Mouse (Mus musculus): Measurements from ENCODE around the gene Mrpl20.

Mrpl20 gene

DNA sequence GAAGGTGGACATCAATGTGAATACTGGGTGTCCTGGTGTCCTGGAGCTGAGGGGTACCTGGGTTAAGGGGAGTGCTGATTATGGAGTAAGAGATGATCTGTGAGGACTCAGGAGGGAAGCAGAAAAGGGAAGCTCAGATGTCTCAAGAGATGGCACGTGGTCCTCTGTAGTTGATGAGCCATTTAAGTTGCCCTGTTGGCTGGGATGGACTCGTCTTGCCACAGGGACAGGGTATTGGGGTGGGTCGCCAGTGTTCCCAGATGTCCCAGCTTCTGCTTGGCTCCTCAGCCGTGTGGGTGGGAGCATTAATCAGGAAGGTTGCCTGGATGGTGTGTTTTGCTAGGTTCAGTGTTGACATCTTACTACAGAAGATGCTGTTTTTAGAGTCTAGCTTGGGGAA, 30.6 kb downstream of the Mrpl20 start:
- DNase-seq = peak in 1 of 2 experiments; percentile 3

GRCm38 (mm10) chr4:155833836-155834235, 31.2 kb downstream of the Mrpl20 start:
- DNase-seq = peak; percentile 76 to 83

DNA sequence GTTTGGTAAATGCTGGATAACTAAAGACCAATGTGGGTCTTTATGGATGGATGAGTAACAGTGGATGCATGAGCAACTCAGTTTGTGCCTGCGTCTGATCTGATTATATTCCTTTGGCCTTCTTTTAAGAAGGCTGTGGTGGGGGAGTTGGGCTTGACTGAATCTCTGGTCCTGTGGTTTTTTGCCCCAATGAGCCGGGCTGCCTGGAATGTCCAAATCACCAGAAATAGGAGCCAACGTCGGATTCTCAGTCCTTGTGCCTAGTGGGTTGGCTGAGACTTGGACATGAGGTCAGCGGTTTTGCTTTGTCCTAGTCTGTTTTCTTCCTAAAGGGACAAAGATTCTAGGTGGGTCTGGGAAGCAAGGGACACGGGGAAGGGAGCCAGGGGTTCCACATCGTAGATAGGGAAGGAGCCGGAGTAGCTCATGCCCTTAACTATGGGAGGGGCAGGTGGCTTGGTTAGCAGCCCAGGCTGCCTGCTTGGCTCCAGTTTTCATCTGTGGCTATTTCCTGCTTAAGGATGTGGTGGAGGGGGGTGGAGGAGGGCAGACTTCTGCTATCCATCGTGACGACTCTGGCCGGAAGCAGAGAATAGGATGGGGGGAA, 34.8 kb downstream of the Mrpl20 start:
- DNase-seq = peak; percentile 67 to 70

- no peak for DNase-seq
These were observed 35.8 kb downstream of the Mrpl20 start for GRCm38 (mm10) chr4:155838187-155839153.

GRCm38 (mm10) chr4:155839483-155839910, 36.8 kb downstream of the Mrpl20 start, which contains the start of gene Mxra8:
Gene Mxra8, plus strand, starts transcription at chr4:155839680.
- peak; percentile 92 to 95 for DNase-seq

DNA sequence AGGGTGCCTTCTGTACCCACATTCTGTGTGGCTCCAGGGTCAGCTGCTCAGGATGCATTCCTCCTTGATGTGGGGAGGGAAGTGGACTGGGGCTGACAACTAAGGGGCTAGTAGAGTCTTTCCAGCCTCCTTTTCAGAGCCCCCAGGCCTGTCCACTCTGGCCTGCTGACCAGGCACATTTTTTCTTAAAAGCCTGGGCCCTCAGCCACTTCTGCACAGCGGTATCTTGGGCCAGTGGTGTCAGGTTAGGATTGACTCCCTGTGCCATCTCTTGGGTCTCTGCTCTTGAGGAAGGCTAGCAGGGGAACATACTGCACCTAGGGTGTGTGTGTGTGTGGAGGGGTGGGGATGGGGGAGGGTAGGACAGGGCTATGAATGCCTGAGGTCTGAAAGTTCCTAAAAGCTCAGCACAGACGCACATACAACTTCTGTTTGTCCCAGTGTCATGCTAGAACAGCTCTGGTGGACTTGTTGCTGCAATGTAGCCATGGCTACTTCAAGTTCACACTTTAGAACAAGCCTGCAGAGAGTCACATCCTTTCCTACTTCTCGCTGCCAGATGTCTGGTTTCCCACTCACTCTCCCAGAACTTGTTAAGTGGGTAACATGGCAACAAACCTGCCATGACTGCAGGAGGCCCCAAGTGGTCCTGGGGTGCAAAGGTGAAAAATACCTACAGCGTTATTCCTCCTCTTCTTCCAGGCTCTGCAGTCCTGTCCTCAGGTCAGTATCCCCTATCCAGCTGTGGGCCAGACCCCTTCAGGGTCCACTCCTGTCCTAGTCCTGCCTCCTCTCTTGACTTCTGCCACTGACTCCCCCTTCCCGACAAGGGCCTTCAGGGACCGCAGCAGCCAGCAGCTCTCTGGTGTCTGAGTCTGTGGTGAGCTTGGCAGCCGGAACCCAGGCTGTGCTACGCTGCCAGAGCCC, 37.7 kb downstream of the Mrpl20 start:
- DNase-seq = no peak

- peak; percentile 81 to 87 for DNase-seq
These were observed 38.4 kb downstream of the Mrpl20 start for GRCm38 (mm10) chr4:155841003-155841454.

GRCm38 (mm10) chr4:155841651-155842270, 39.1 kb downstream of the Mrpl20 start:
- no peak for DNase-seq

DNA sequence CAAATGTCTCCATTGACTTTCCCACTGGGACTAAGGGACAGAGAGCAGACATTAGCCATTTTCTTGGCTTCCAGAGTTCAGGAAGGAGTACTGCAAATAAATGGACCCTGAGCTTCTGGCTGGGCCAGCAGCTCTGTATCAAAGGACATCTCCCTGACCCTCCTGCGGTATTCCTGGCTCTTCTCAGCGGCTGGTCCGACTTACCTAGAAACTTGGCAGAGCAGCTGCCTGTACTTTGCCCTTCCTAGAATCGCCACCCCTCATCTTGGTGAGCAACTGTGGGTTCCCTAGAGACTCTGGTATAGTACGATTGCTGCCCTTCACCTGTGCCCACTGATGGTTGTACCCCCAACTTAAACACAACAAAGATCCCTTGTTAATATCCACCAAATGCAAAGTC, 40.6 kb downstream of the Mrpl20 start:
- DNase-seq = no peak

GRCm38 (mm10) chr4:155846871-155847578, 44.3 kb downstream of the Mrpl20 start, which contains the start of gene Dvl1:
Gene Dvl1, plus strand, starts transcription at chr4:155847402.
- DNase-seq = peak; percentile 90 to 91

GRCm38 (mm10) chr4:155847591-155848352, 45.1 kb downstream of the Mrpl20 start:
- peak; percentile 34 to 47 for DNase-seq

DNA sequence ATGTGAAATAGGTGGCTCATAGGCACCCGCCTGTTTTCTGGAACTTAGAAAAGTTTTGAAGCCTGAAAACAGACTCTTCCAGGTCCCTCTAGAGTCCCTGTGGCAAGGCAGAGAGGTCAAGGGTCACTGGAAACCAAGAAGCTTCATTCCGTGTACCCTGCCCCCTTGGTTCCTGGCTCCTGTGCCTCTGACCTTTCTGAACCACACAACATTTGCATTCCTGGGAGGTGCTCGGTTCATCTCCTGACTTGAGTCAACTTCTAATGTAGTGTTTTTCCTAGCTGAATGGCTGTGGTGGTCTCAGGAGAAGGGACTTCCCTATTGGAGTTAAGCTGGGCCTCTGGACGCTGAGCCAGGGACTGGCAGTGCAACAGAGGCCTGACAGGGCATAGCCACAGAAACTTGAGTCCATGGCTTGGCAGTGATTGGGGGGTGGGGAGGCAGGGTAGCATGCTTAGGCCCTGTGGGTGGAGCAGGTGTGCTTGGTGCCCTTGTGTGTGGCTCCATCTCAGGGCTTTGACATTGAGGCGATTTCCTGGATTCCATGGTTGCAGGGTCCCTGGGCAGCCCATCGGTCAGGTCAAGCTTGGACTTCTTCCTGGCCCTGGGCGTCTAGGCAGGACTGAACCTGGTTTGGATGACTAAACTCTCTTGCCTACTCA, 45.9 kb downstream of the Mrpl20 start:
- DNase-seq = no peak

- no peak for DNase-seq
These were observed 46.7 kb downstream of the Mrpl20 start for GRCm38 (mm10) chr4:155849391-155849790.

DNA sequence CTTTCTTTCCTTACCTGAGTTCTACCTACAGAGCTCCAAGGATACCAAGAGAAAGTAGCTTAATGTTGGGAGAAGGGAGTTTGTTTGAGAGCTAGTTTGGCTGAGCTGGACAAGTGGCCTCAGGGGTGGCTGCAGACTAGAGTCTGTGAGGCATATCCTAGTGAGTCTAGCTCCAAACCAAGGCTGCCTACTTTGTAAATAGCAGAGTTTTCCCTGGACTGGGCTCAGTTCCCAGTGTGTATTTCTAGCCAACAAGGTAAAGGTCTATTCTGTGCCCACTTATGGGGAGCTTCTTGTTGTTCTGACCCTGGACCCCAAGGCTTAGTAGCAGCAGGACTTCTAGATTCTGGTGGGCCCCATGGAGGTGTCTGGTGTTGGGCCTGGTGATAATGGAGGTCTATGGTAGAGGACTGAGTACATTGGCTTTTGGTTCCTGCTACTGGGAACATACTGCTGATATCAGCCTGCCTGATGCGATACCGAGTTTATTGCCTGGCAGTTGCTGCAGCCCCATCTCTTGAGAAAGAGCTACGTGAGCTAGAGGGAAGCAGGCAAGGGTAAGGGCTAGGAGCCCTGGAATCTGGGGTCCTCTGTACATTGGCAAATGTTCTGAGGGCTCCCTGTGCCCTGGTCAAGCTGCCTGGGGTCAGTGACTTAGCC, 47.2 kb downstream of the Mrpl20 start:
- no peak for DNase-seq

DNA sequence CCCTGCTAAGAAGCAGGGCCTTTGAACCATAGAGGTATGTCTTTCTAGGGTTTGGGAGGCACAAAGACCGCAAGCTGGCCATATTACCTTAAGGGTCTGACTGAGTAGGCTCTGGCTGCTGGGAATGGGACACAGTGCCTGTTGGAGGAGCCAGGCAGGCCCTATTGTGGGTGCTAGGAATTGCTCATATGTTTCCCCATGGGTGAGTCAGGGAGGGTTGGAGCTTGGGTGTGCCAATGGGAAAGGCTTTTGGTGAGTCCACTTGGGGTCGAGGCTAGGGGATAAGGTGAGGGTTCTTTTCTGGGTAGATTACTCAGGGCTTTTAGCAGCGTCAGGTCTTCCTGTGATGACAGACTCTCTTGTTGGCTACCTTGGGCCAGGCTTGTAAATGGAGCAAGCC, 48.7 kb downstream of the Mrpl20 start:
- no peak for DNase-seq

- DNase-seq = peak in 1 of 2 experiments; percentile 56
These were observed 49.3 kb downstream of the Mrpl20 start for GRCm38 (mm10) chr4:155851951-155852411.

DNA sequence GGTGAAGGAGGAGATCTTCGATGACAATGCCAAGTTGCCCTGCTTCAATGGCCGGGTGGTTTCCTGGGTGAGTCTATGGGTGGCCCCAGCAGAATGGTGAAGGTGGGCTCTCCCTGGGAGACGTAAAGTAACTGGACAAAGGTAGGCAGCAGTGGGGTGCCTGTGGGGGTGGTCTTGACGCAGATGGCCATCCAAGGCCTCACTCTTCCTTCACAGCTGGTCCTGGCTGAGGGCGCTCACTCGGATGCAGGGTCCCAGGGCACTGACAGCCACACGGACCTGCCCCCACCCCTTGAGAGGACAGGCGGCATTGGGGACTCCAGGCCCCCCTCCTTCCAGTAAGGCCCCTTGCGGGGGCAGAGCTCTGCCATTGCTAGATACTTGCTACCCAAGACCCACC, 50.7 kb downstream of the Mrpl20 start:
- no peak for DNase-seq

DNA sequence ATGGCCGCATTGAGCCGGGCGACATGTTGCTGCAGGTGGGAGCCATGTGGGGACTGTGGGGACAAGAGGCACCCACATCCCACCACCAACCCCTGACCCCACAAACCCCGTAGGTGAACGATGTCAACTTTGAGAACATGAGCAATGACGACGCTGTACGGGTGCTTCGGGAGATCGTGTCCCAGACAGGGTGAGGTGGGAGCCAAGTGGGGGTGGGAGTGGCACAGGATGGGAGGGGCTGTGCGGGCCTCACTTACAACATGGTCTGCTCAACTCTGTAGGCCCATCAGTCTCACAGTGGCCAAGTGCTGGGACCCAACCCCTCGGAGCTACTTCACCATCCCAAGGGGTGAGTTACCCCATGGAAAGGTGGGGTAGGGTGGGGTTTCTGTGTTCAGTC, 52.3 kb downstream of the Mrpl20 start:
- no peak for DNase-seq

GRCm38 (mm10) chr4:155856071-155856470, 53.4 kb downstream of the Mrpl20 start:
- no peak for DNase-seq
